Mouse (Mus musculus) lung, adult 2 months (tissue): ENCODE measurements at regions not wholly inside any gene's neighbourhood (a gene's known extent, or its start where the extent isn't known, plus 50 kb on each side); places are given as distances from the start of the nearest gene placed in this dataset.

Experiments used
- CTCF ChIP-seq: fragments of 200-500 bp; IDR thresholded peaks from 2 replicates; pipeline ENCODE4 v1.5.1; 2011; ENCODE audit warnings: mild to moderate bottlenecking, low read length, control low read depth; ENCODE audit not compliant: insufficient read depth
- POLR2A ChIP-seq: fragments of 200-500 bp; IDR thresholded peaks from 2 replicates; pipeline ENCODE4 v1.6.1; 2011; ENCODE audit warnings: low read depth, mild to moderate bottlenecking, control low read depth, low read length, borderline replicate concordance; ENCODE audit errors: extremely low read depth

- TF ChIP-seq CTCF (no peak), POLR2A (no peak)
Measured at GRCm38 (mm10) chr2:27603333-27603732, 72.9 kb upstream of the Rxra start.
